Mouse (Mus musculus) ES-Bruce4 (cell line): Measurements from ENCODE around the gene Plpp1.

Experiments
- CTCF ChIP-seq: IDR thresholded peaks from one replicate; pipeline ENCODE4 v1.8.1; 2011; ENCODE audit warnings: low read depth, low read length
- EP300 ChIP-seq: IDR thresholded peaks from 2 replicates; pipeline ENCODE4 v1.6.1; 2011; ENCODE audit warnings: low read depth, low read length; ENCODE audit not compliant: insufficient read depth
- POLR2A ChIP-seq: IDR thresholded peaks from one replicate; pipeline ENCODE4 v1.8.1; 2011; ENCODE audit warnings: low read length; ENCODE audit not compliant: insufficient read depth

- TF ChIP-seq POLR2A, result no peak
- TF ChIP-seq CTCF, result no peak
- TF ChIP-seq EP300, result no peak
Measured at GRCm38 (mm10) chr13:112762548-112762947, 38.0 kb upstream of the Plpp1 start.
